Mouse (Mus musculus) forebrain, embryonic 16.5 days (tissue): Measurements from ENCODE around the gene Odf4. TPM values are rescaled to one million over a fixed set of nuclear protein-coding genes. Genes with fewer than 3 reads are reported as not detected.
A peak's percentile ranks its signal among the peaks of the same experiment; 100 is the strongest.

Experiments
- ATAC-seq: fragments of 200-750 bp; cut with Nextera tagmentation; 2 replicates; pipeline ENCODE4 v1.8.0; 2017; ENCODE audit warnings: mild to moderate bottlenecking, moderate library complexity
- H3K27ac ChIP-seq: fragments of 300-500 bp; sonication (generic); 2 replicates; pipeline ENCODE4 v1.5.1; 2014; ENCODE audit warnings: low read length, control low read depth
- H3K27me3 ChIP-seq: fragments of 300-500 bp; sonication (generic); replicated peaks from 2 replicates; pipeline ENCODE4 v1.6.1; 2014; ENCODE audit warnings: low read length; ENCODE audit not compliant: control insufficient read depth, insufficient read depth
- H3K36me3 ChIP-seq: fragments of 300-500 bp; sonication (generic); 2 replicates; pipeline ENCODE4 v1.6.1; 2014; ENCODE audit not compliant: control insufficient read depth, insufficient read depth
- H3K4me1 ChIP-seq: fragments of 300-500 bp; sonication (generic); replicated peaks from 2 replicates; pipeline ENCODE4 v1.6.1; 2014; ENCODE audit warnings: low read length; ENCODE audit not compliant: control insufficient read depth, insufficient read depth
- H3K4me2 ChIP-seq: fragments of 300-500 bp; sonication (generic); 2 replicates; pipeline ENCODE4 v1.6.1; 2014; ENCODE audit warnings: mild to moderate bottlenecking, low read length, control low read depth
- H3K4me3 ChIP-seq: fragments of 300-500 bp; sonication (generic); replicated peaks from 2 replicates; pipeline ENCODE4 v1.5.1; 2014; ENCODE audit warnings: mild to moderate bottlenecking, low read length, control low read depth
- H3K9ac ChIP-seq: fragments of 300-500 bp; sonication (generic); replicated peaks from 2 replicates; pipeline ENCODE4 v1.6.1; 2014; ENCODE audit warnings: low read depth, low read length, control low read depth
- H3K9me3 ChIP-seq: fragments of 300-500 bp; sonication (generic); 2 replicates; pipeline ENCODE4 v1.6.1; 2016; ENCODE audit warnings: low read length; ENCODE audit not compliant: control insufficient read depth
- WGBS: fragments of 180-500 bp; shearing (Covaris S2); extraction: QIAGEN DNeasy Blood & Tissue Kit; methylation state at CpG from one replicate; pipeline ENCODE4 v1.1.7; 2014; 5-methylcytosine and 5-hydroxymethylcytosine counted together
- polyA plus RNA-seq: library from polyadenylated mRNA; unstranded; fragments of >200 nt; fragmentation: Nextera tagmentation; extraction: Ambion mirVana; gene quantifications from 2 replicates; pipeline ENCODE4 v1.2.1, GENCODE M21; 2015

Odf4 gene
- polyA plus RNA-seq, 1 experiment from 2014 or later = 0.35 TPM

DNA sequence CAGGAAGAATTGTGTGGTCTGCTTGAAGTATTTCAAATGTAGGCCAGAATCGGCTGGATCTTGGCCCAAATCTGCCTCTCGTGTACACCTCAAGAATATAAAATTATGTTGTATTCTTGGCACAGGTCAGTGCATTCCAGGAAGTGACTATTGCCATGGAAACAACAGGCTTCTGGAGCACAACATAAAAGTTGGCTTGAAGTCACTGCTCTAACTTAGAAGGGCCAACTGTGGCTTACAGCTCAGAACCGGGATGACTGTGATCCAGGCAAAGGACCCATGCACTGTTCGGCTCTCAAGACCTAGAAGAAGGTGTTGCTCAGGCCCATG, 20.5 kb downstream of the Odf4 start:
- H3K27ac ChIP-seq = no peak overlapping the region
- no peak for ATAC-seq
- no peak overlapping the region for H3K9ac ChIP-seq
- H3K36me3 ChIP-seq = peaks cover 23% of the 10 kb centered on the region
- H3K27me3 ChIP-seq = no peaks in the 10 kb centered on the region
- H3K4me1 ChIP-seq = peaks cover 7% of the 10 kb centered on the region
- no peaks in the 10 kb centered on the region for H3K9me3 ChIP-seq
- H3K4me2 ChIP-seq = no peak overlapping the region
- WGBS = 65% methylated on average over 4 of the region's 4 CpGs
- H3K4me3 ChIP-seq = no peak overlapping the region

DNA sequence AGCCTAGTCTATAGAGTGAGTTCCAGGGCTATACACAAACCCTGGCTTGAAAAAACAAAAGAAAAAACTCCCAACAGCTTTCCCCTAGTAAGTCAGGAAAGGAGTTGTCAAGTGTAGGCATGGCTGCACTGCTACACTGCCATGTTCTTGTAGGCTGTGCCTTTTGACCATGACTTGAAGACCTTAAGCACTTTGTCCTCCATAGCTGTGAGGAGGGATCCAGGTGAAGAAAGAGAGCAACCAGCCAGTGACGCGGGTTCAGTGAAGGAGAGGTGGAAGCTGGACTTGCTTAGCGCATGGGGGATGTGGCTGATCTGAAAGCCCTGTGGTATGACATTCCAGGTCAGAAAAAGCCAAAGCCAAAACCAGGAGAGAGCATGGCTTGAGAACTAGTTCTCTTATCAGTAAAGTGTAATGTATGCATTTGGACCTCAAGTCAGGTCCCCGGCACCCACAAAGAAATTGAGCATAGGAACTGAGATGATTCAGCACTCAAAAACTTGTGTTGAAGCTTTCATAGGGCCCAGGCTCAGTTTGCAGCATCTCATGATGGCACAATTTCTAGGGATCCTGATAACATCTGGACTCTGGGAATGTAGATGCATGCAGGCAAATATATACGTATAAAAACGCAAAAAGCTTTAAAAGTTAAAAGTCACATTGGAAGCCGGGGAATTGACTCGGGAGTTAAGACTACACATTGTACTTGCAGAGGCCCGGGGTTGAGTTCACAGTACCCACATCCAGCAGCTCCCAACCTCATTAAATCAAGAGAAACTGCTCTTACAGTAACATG, 21.0 kb downstream of the Odf4 start:
- H3K9me3 ChIP-seq = no peaks in the 10 kb centered on the region
- no peak overlapping the region for H3K4me3 ChIP-seq
- no peak overlapping the region for H3K9ac ChIP-seq
- H3K27ac ChIP-seq = no peak overlapping the region
- H3K36me3 ChIP-seq = peaks cover 23% of the 10 kb centered on the region
- no peak for ATAC-seq
- WGBS = 86% methylated on average over 9 of the region's 9 CpGs
- no peak overlapping the region for H3K4me2 ChIP-seq
- peaks cover 10% of the 10 kb centered on the region for H3K4me1 ChIP-seq
- H3K27me3 ChIP-seq = no peaks in the 10 kb centered on the region

DNA sequence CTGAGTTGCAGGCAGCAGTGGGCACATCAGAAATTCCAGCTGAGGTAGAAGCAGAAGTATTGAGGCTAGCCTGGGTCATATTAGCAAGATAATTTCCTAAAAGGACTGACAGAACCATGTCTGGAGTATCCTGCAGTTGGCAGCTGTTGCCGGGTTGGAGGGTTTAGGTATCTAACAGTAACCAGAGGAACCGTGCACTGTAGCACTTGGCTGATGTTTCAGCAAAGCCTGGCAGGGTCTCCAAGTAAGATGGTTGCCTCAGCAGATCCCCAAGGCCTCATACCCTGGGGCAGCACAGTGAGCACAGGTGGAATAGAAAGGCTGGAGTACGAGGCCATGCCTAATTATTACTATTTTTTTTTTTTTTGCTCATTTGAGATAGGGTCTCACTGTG, 21.7 kb downstream of the Odf4 start:
- H3K36me3 ChIP-seq = peaks cover 23% of the 10 kb centered on the region
- H3K4me2 ChIP-seq = no peak overlapping the region
- H3K27me3 ChIP-seq = no peaks in the 10 kb centered on the region
- ATAC-seq = no peak
- H3K9me3 ChIP-seq = no peaks in the 10 kb centered on the region
- H3K9ac ChIP-seq = no peak overlapping the region
- peaks cover 11% of the 10 kb centered on the region for H3K4me1 ChIP-seq
- no peak overlapping the region for H3K27ac ChIP-seq
- no peak overlapping the region for H3K4me3 ChIP-seq
- 90% methylated on average over 3 of the region's 3 CpGs for WGBS

DNA sequence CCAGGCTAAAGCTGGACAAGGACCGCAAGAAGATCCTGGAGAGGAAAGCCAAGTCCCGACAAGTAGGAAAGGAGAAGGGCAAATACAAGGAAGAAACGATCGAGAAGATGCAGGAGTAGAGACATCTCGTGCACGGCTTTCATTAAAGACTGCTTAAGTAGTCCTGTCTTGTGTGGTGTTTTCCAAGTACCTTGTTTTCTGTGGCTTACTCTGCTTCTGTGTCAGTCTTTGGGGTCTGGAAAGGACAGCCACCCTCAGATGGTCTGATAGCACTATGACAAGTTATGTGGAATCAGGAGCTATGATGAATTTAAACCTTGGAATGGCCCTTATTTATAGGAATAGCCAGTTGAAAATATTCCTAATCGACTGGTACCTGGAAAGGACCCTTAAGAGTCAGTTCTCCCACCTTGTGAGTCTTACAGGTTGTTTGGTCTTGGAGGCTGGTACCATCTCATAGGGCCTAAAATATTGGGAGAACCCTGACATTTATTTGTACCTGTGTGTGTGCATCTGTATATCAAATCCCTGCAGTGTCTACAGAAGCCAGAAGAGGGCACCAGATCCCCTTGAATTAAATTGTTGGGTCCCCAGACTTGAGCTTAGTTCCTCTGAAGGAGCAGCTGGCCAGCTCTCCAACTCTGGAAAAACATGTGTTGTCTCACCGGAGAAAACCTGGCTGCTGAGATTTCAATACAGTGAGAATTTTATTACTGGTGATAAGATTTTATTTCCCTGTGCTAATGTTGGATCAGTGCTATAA, 22.3 kb downstream of the Odf4 start:
- H3K27ac ChIP-seq = no peak overlapping the region
- peaks cover 11% of the 10 kb centered on the region for H3K4me1 ChIP-seq
- H3K9ac ChIP-seq = no peak overlapping the region
- no peak overlapping the region for H3K4me3 ChIP-seq
- H3K36me3 ChIP-seq = peaks cover 23% of the 10 kb centered on the region
- no peaks in the 10 kb centered on the region for H3K9me3 ChIP-seq
- ATAC-seq = no peak
- no peak overlapping the region for H3K4me2 ChIP-seq
- 81% methylated on average over 8 of the region's 8 CpGs for WGBS
- H3K27me3 ChIP-seq = no peaks in the 10 kb centered on the region

DNA sequence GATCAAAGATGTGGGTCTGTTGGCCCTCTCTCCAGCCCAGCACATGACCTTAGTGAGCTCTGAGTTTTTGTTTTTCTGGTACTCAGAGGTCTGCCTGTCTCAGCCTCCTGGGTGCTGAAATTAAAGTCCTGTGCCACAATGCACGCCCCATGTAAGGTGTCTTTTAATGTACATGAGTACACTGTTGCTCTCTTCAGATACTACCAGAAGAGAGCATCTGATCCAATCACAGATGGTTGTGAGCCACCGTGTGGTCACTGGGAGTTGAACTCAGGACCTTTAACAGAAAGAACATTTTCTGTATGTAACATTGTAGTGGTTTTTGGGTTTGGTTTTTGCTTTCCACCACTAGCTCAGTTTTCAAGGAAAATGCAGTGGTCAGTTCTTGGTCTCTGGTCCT, 23.1 kb downstream of the Odf4 start:
- Histone ChIP-seq H3K36me3 (peaks cover 23% of the 10 kb centered on the region), H3K4me2 (no peak overlapping the region), H3K9ac (no peak overlapping the region), H3K9me3 (no peaks in the 10 kb centered on the region), H3K27ac (no peak overlapping the region), H3K4me3 (no peak overlapping the region), H3K4me1 (peaks cover 11% of the 10 kb centered on the region), H3K27me3 (no peaks in the 10 kb centered on the region)
- no peak for ATAC-seq
- 94% methylated on average over 2 of the region's 2 CpGs for WGBS

DNA sequence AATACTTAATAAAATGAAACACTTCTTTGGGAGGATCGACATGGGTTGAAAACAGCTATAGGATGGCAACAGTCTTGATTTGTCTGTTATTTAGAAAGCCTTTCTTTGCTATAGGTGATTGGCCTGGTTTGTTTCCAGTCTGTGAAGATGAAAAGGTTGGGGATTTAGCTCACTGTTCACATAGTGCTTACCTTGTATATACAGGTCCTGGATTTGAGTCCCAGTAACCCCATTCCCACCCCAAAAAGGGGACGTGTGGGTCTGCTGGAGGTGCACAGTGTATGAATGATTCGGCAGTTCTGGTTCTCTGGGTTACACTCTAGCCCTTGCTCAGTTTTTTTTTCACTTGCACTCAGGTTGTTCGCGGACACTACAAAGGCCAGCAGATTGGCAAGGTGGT, 24.1 kb downstream of the Odf4 start:
- no peak for ATAC-seq
- H3K27ac ChIP-seq = no peak overlapping the region
- H3K9me3 ChIP-seq = no peaks in the 10 kb centered on the region
- 88% methylated on average over 5 of the region's 5 CpGs for WGBS
- peaks cover 23% of the 10 kb centered on the region for H3K36me3 ChIP-seq
- H3K27me3 ChIP-seq = no peaks in the 10 kb centered on the region
- H3K9ac ChIP-seq = no peak overlapping the region
- H3K4me2 ChIP-seq = peak overlapping the region; percentile 69
- peaks cover 11% of the 10 kb centered on the region for H3K4me1 ChIP-seq
- H3K4me3 ChIP-seq = no peak overlapping the region; the same call in 1 of the 2 replicates

DNA sequence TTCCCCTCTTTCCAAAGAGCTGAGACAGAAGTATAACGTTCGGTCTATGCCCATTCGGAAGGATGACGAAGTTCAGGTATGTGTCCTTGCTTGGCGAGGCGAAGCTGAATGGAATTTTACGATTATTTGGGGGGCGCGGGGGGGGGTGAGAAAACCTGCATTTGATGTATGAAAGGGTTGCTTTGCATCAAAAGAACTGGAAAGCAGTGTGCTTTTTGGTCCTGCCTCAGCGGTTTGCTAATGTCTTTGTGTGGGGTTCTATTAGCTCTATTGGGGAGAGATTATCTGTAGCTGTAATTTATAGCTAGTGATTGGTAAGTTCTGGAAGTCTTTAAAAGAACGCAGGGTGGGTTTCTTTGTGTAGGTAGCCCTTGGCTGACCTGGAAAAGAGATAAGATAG, 24.5 kb downstream of the Odf4 start:
- 6% methylated on average over 11 of the region's 11 CpGs for WGBS
- Histone ChIP-seq H3K4me3 (peak overlapping the region; percentile 48), H3K27ac (no peak overlapping the region), H3K36me3 (peaks cover 23% of the 10 kb centered on the region), H3K9ac (peak overlapping the region; percentile 37), H3K4me2 (peak overlapping the region; percentile 69), H3K4me1 (peaks cover 11% of the 10 kb centered on the region), H3K27me3 (no peaks in the 10 kb centered on the region), H3K9me3 (no peaks in the 10 kb centered on the region)
- ATAC-seq = no peak

DNA sequence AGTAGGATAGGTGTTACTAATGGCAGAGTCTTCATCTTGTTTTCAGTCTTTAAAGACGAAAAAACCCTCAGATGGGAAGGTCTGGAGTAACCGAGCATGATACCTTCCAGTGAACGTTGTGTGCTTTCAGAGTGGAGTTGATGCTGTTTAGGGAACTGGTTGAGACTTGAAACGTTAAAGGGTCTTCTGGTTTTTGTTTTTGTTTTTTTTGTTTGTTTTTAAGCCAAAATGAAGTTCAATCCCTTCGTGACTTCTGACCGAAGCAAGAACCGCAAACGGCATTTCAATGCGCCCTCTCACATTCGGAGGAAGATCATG, 24.9 kb downstream of the Odf4 start:
- H3K27me3 ChIP-seq = no peaks in the 10 kb centered on the region
- no peak overlapping the region; the same call in 1 of the 2 replicates for H3K27ac ChIP-seq
- H3K4me3 ChIP-seq = peak overlapping the region; percentile 48
- H3K4me2 ChIP-seq = peak overlapping the region; percentile 69
- WGBS = under 1% methylated on average over 9 of the region's 10 CpGs
- no peak for ATAC-seq
- no peaks in the 10 kb centered on the region for H3K9me3 ChIP-seq
- peak overlapping the region; percentile 61 for H3K9ac ChIP-seq
- peaks cover 11% of the 10 kb centered on the region for H3K4me1 ChIP-seq
- peaks cover 23% of the 10 kb centered on the region for H3K36me3 ChIP-seq

DNA sequence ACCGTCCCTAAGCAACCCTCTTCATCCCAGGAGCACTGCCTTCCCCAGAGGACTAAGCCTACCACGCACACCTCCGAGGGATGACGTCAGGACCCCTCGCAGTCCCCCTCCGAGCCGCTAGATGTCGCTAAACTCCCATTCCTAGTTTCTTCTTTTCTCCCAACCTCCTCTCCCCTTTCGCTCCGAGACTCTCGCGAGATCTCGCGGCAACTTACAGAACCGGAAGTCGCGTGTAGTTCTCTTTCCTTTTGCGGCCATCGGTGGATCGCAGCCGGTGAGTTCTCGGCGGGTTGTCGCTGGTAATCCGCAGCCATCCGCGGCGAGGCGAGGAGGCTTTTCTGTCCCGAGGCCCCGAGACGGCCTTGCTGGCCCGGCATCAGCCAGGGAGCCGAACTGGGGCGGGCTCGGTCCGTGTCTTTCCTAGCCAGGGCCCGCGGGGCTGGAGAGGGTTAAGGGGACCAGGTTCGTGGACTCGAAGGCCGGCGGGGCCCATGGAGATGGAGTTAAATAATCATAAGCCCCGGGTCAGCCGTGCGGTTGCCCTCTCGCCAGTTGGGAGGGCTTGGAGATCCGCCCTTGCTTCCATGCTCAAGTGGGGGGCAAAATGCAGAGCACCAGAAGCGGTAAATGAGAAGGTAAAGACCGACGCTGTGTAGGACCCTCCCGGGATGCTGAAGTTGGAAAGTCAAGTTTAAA, 25.4 kb downstream of the Odf4 start, which contains the start of gene Rpl26:
Gene Rpl26, plus strand, starts transcription at position 233 of the 696 bp plus-strand sequence.
- Histone ChIP-seq H3K27ac (peak within 1 kb of the TSS; percentile 86), H3K4me2 (peak within 1 kb of the TSS; percentile 69), H3K9ac (peak within 1 kb of the TSS; percentile 61), H3K4me3 (peak within 1 kb of the TSS; percentile 48), H3K9me3 (no peaks in the 10 kb centered on the region), H3K4me1 (peaks cover 11% of the 10 kb centered on the region), H3K36me3 (peaks cover 23% of the 10 kb centered on the region), H3K27me3 (no peaks in the 10 kb centered on the region)
- peak; percentile 92 for ATAC-seq
- under 1% methylated on average over 52 of the region's 52 CpGs for WGBS
